Mouse (Mus musculus) urinary bladder, postnatal 0 days (tissue): ENCODE data around the gene Lrrc27. TPM values are rescaled to one million over a fixed set of nuclear protein-coding genes. Genes with fewer than 3 reads are reported as not detected.

Experiments used
- polyA plus RNA-seq: library from polyadenylated mRNA; unstranded; fragments of >200 nt; fragmentation: Nextera tagmentation; extraction: Ambion mirVana; gene quantifications from 2 replicates; pipeline ENCODE4 v1.2.1, GENCODE M21; 2015

Lrrc27 gene
- 21.8 and 23.9 TPM in 2 replicates for polyA plus RNA-seq

GRCm38 (mm10) chr7:139212754-139213745 lies at the start of gene Lrrc27, which contains the start of gene Stk32c:
Gene Lrrc27 (plus strand): TSS chr7:139212988.
Gene Stk32c (minus strand): TSS chr7:139213307.

GRCm38 (mm10) chr7:139247881-139248614 lies 35.3 kb downstream of the Lrrc27 start, which contains the start of gene Pwwp2b:
Gene Pwwp2b (plus strand): TSS chr7:139248482.

Other genes starting within 250 kb of the Lrrc27 start
- gene Dpysl4, start 127.0 kb upstream of the Lrrc27 start, polyA plus RNA-seq, result 2.7 and 2.9 TPM in 2 replicates
- 0.22 and 0.33 TPM in 2 replicates for gene Stk32c, start 319 bp downstream of the Lrrc27 start, polyA plus RNA-seq
- 27.0 and 28.4 TPM in 2 replicates for gene Pwwp2b, start 35.5 kb downstream of the Lrrc27 start, polyA plus RNA-seq
- 65.5 and 72.0 TPM in 2 replicates for gene Inpp5a, start 176.1 kb downstream of the Lrrc27 start, polyA plus RNA-seq